Mouse (Mus musculus) bone marrow, adult 2 months (tissue): ENCODE measurements around the gene Hils1.

Experiments used
- CTCF ChIP-seq: fragments of 200-500 bp; IDR thresholded peaks from 2 replicates; pipeline ENCODE4 v1.5.1; 2011; ENCODE audit warnings: low read length, control low read depth; ENCODE audit not compliant: control insufficient read depth, insufficient read depth
- POLR2A ChIP-seq: fragments of 200-500 bp; IDR thresholded peaks from 2 replicates; pipeline ENCODE4 v1.6.1; 2011; ENCODE audit warnings: low read depth, mild to moderate bottlenecking, control low read depth, low read length, borderline replicate concordance; ENCODE audit not compliant: control insufficient read depth

DNA sequence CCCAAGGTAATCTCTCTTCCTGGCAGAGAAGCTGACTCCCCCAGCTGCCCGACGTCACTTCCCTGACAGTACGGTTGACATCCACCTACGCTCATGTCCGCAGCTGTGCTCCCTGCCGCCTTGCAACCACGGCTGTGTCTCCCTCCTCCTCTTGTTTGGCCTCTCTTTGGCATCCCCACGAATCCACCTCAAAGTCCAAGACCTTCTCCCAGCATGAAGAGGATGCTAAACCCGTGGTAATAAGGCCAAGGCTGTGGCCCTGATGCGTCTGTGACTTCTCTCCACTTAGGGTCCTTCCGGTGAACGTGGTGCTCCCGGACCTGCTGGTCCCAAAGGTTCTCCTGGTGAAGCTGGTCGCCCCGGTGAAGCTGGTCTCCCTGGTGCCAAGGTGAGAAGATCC, 24.3 kb upstream of the Hils1 start:
- TF ChIP-seq CTCF (no peak), POLR2A (0 out of 2 replicates have a peak, but pooled peaks have one; percentile 28)
